Mouse (Mus musculus) megakaryocyte, embryonic 14.5 days (primary cell): Measurements from ENCODE around the gene Pimreg.

ENCODE experiments used
- FLI1 ChIP-seq: IDR thresholded peaks from 2 replicates; pipeline ENCODE4 v1.6.1; 2012; ENCODE audit warnings: low read length, inconsistent platforms, mixed read lengths
- GATA1 ChIP-seq: IDR thresholded peaks from 3 replicates; pipeline ENCODE4 v1.6.1; 2012; ENCODE audit warnings: mixed read lengths, low read length, inconsistent platforms, borderline replicate concordance

DNA sequence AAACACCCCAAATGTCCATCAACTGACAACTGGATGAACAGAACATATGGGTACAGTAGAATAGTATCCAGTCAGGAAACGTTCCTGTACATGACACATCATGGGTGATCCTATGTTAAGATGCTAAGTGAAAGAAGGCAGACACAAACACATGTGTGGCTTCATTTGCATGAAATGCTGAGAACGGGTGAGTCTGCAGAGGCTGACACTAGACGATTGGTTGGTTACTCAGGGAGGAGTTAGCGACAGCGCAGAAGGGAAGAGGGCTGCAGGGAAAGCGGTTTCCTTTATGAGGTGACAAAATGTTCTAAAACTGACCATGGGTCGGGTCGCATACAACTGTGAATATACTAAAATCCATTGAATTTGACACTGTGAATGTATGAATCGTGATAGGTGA, 18.6 kb downstream of the Pimreg start:
- TF ChIP-seq GATA1 (no peak), FLI1 (no peak)
